Mouse (Mus musculus) C2C12 (cell line): ENCODE results near the gene Map4k5.

ENCODE experiments used
- CEBPB ChIP-seq: IDR thresholded peaks from one replicate; pipeline ENCODE4 v1.6.1; 2011; ENCODE audit warnings: low read depth, mild to moderate bottlenecking, control low read depth, moderate library complexity
- CTCF ChIP-seq: IDR thresholded peaks from one replicate; pipeline ENCODE4 v1.5.1; 2011; ENCODE audit not compliant: control insufficient read depth, insufficient read depth, insufficient read length
- FOSL1 ChIP-seq: IDR thresholded peaks from one replicate; pipeline ENCODE4 v1.8.0; 2011; ENCODE audit warnings: mild to moderate bottlenecking, low read length; ENCODE audit not compliant: poor library complexity, insufficient read depth, severe bottlenecking
- MAX ChIP-seq: IDR thresholded peaks from one replicate; pipeline ENCODE4 v1.6.1; 2011; ENCODE audit warnings: mild to moderate bottlenecking, control low read depth
- MYOD1 ChIP-seq: IDR thresholded peaks from one replicate; pipeline ENCODE4 v1.6.1; 2011; ENCODE audit warnings: low read depth; ENCODE audit not compliant: control insufficient read depth, insufficient read length
- USF1 ChIP-seq: IDR thresholded peaks from one replicate; pipeline ENCODE4 v1.6.1; 2011; ENCODE audit warnings: low read depth, mild to moderate bottlenecking, control low read depth, moderate library complexity

DNA sequence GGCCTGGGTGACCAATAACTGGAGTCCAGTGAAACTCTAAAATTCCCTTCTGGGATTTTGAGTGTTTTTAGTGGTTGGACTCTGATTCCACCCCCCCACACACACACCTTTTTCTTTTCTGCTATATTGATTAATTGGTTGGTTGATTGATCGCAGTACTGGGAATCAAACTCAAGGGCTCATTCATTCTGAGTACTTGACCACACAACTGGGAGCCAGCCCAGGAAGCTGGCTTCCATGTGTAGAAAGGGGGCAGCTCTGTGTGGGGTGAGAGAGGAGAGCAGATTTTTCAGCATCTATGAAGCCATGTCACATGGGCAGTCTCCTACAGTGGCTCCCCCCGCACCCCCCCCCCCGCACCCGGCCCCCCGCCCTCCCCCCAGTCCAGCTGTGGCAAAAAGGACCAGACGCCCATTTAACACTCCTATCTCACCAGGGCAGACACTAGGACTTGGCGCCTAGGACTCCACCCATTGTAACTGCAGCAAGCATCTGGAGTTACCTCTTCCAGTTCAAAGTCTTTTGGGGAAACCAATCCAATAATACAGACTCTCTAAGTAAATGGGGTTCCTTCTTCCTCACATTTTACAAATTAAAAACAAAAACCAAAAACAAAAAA lies 133.6 kb downstream of the Map4k5 start:
- TF ChIP-seq CTCF (no peak), FOSL1 (no peak), MAX (no peak), USF1 (no peak), MYOD1 (no peak), CEBPB (no peak)
